Mouse (Mus musculus) small intestine, adult 2 months (tissue): ENCODE data around the gene Gucd1. TPM values are rescaled to one million over a fixed set of nuclear protein-coding genes. Genes with fewer than 3 reads are reported as not detected.
"Not testable (repeated sequence)": the region's sequence is repeated elsewhere in the genome, so short reads cannot be mapped to it uniquely, and the experiment has no call there.

Experiments used
- H3K27ac ChIP-seq: fragments of 200-500 bp; 2 replicates; pipeline ENCODE4 v1.5.1; 2012; ENCODE audit warnings: low read depth, low read length, control low read depth, inconsistent platforms; ENCODE audit not compliant: insufficient read depth
- H3K27me3 ChIP-seq: fragments of 200-500 bp; 2 replicates; pipeline ENCODE4 v1.6.1; 2012; ENCODE audit warnings: mild to moderate bottlenecking, moderate library complexity, low read length, inconsistent platforms; ENCODE audit not compliant: control insufficient read depth, insufficient read depth
- H3K36me3 ChIP-seq: fragments of 200-500 bp; 2 replicates; pipeline ENCODE4 v1.6.1; 2012; ENCODE audit warnings: mild to moderate bottlenecking, low read length, control low read depth, inconsistent platforms; ENCODE audit not compliant: control insufficient read depth, insufficient read depth
- H3K4me1 ChIP-seq: fragments of 200-500 bp; 2 replicates; pipeline ENCODE4 v1.6.1; 2012; ENCODE audit warnings: low read length, inconsistent platforms, mixed read lengths; ENCODE audit not compliant: control insufficient read depth, insufficient read depth, insufficient read length
- H3K4me3 ChIP-seq: fragments of 200-500 bp; 2 replicates; pipeline ENCODE4 v1.5.1; 2012; ENCODE audit warnings: low read depth, mild to moderate bottlenecking, control low read depth, inconsistent platforms, low read length, moderate library complexity
- CTCF ChIP-seq: fragments of 200-500 bp; IDR thresholded peaks from 2 replicates; pipeline ENCODE4 v1.5.1; 2012; ENCODE audit warnings: low read depth, mild to moderate bottlenecking, control low read depth, inconsistent platforms, low read length, moderate library complexity, mixed read lengths; ENCODE audit not compliant: insufficient replicate concordance, insufficient read length; ENCODE audit errors: extremely low read depth
- POLR2A ChIP-seq: fragments of 200-500 bp; IDR thresholded peaks from 2 replicates; pipeline ENCODE4 v1.6.1; 2012; ENCODE audit warnings: low read depth, mild to moderate bottlenecking, control low read depth, inconsistent platforms, low read length, moderate library complexity
- WGBS: fragments of 180-500 bp; shearing (Covaris S2); methylation state at CpG from one replicate; pipeline ENCODE4 v1.1.7; 2018; 5-methylcytosine and 5-hydroxymethylcytosine counted together
- polyA plus RNA-seq: library from polyadenylated mRNA; depleted of rRNA; stranded (reverse); fragments of >200 nt; gene quantifications from 2 replicates; pipeline ENCODE4 v1.2.3, GENCODE M21; 2012

Gene Gucd1
- polyA plus RNA-seq, 1 experiment: 261 TPM

DNA sequence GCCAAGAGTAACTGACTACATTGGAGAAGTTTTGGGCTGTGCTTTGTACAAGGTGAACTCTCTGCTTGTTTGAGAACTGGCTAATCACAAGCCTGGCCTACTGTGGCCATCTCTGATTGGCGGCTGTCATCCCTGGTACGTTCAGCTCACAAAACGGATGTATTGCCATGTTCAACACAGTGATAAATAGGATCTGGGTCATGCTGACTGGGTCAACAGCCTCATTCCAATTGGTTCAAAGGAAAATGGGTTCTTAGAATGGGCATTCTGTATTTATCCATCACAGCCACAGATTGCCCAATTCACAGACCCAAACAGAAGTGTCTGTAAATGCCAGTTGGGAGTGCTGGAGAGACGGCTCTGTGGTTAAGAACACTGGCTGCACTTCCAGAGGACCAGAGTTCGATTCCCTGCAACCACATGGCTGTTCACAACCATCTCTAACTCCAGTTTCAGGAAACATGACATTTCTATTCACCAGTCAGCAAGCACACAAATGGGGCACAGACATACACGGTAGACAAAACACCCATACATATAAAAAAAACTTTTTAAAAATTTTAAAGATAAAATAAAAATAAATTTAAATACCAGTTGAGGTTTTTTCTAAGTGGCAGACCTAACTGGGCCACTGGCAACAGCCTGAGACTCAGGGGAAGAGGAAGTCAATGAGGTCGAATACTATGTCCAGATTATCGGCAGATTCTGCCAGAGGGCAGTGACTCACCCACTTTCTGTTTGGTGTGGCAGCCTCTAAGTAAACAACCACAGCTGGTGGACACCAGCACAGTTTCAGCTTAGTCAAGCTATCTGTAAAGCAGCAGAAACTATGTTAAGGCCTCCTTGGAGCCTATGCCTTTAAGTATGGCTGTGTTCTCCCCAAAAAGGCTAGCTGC is 13.3 kb downstream of the Gucd1 start:
- Histone ChIP-seq H3K27me3 (no peaks in the 10 kb centered on the region), H3K36me3 (peaks cover 32% of the 10 kb centered on the region), H3K27ac (peak overlapping the region; percentile 83), H3K4me1 (peaks cover 12% of the 10 kb centered on the region), H3K4me3 (no peak overlapping the region)
- WGBS: 70% methylated on average over 8 of the region's 8 CpGs
- TF ChIP-seq POLR2A (no peak), CTCF (no peak)

- Histone ChIP-seq H3K36me3 (peaks cover 24% of the 10 kb centered on the region), H3K4me3 (no peak overlapping the region), H3K27me3 (no peaks in the 10 kb centered on the region), H3K4me1 (peaks cover 12% of the 10 kb centered on the region), H3K27ac (no peak overlapping the region)
- TF ChIP-seq CTCF (no peak), POLR2A (no peak)
- WGBS: 89% methylated on average over 7 of the region's 7 CpGs
Observed at GRCm38 (mm10) chr10:75503692-75504091, 14.1 kb downstream of the Gucd1 start.

DNA sequence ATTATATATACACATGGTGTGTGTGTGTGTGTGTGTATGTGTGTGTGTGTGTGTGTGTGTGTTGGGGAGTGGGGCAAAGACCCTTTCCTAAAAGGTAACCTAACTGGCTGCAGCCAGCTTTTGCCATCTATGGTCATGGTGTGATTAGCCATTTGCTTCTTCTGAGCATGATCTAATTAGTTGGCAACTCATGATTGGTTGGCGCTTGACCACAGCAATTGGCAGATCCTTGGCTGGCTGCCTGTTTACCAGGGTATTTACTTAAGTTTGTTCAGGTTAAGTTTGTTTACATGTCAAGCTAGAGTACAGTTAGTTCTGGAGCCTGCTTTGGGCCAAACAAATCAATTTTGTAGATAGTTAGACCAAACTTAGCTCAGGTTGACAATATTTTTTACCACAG is 16.1 kb downstream of the Gucd1 start:
- H3K4me3 ChIP-seq: no peak overlapping the region
- H3K27me3 ChIP-seq: no peaks in the 10 kb centered on the region
- WGBS: 92% methylated on average over 1 of the region's 1 CpGs

GRCm38 (mm10) chr10:75500345-75500744 is 17.4 kb downstream of the Gucd1 start:
- Histone ChIP-seq H3K4me1 (peaks cover 12% of the 10 kb centered on the region), H3K36me3 (peaks cover 2% of the 10 kb centered on the region; the same call in 1 of the 2 replicates), H3K4me3 (no peak overlapping the region), H3K27ac (peak overlapping the region; percentile 75), H3K27me3 (no peaks in the 10 kb centered on the region)
- no peak for TF ChIP-seq CTCF
- TF ChIP-seq POLR2A: no peak
- 20% methylated on average over 7 of the region's 7 CpGs for WGBS

More for the DNA sequence above, 16.1 kb downstream of the Gucd1 start:
- H3K27ac ChIP-seq: no peak overlapping the region
- H3K36me3 ChIP-seq: peaks cover 5% of the 10 kb centered on the region
- H3K4me1 ChIP-seq: peaks cover 12% of the 10 kb centered on the region
- TF ChIP-seq POLR2A (no peak), CTCF (no peak)

GRCm38 (mm10) chr10:75499791-75500190 is 18.0 kb downstream of the Gucd1 start:
- H3K4me3 ChIP-seq: peak overlapping the region; percentile 26; the same call in 1 of the 2 replicates
- TF ChIP-seq POLR2A (no peak), CTCF (no peak)
- H3K36me3 ChIP-seq: peaks cover 2% of the 10 kb centered on the region; the same call in 1 of the 2 replicates
- H3K27me3 ChIP-seq: no peaks in the 10 kb centered on the region
- H3K4me1 ChIP-seq: peaks cover 12% of the 10 kb centered on the region
- H3K27ac ChIP-seq: peak overlapping the region; percentile 75
- WGBS: 38% methylated on average over 3 of the region's 3 CpGs

- H3K36me3 ChIP-seq, H3K27ac ChIP-seq, H3K4me1 ChIP-seq, H3K4me3 ChIP-seq, H3K27me3 ChIP-seq: not testable (repeated sequence)
- WGBS: 86% methylated on average over 7 of the region's 7 CpGs
Observed at GRCm38 (mm10) chr10:75499214-75499613, 18.6 kb downstream of the Gucd1 start.

GRCm38 (mm10) chr10:75495921-75496320 is 21.9 kb downstream of the Gucd1 start:
- no peaks in the 10 kb centered on the region for H3K36me3 ChIP-seq
- no peak overlapping the region for H3K4me3 ChIP-seq
- H3K4me1 ChIP-seq: peaks cover 13% of the 10 kb centered on the region
- H3K27ac ChIP-seq: no peak overlapping the region
- H3K27me3 ChIP-seq: no peaks in the 10 kb centered on the region
- TF ChIP-seq POLR2A (no peak), CTCF (no peak)
